Mouse (Mus musculus) layer of hippocampus, adult 6 months (tissue): ENCODE results near the gene Slc22a4. TPM values are rescaled to one million over a fixed set of nuclear protein-coding genes. Genes with fewer than 3 reads are reported as not detected.

ENCODE experiments used
- long read RNA-seq, 2 experiments: library from polyadenylated mRNA; unstranded; transcript quantifications; one replicate each; pipeline ENCODE4 v2.0.0; 2019 to 2020
- polyA plus RNA-seq: library from polyadenylated mRNA; unstranded; fragments of <200 nt; fragmentation: Nextera tagmentation; gene quantifications from 2 replicates; pipeline ENCODE4 v1.2.3, GENCODE M21; 2021

Gene Slc22a4
- 9.8 and 10.2 TPM in 2 replicates for polyA plus RNA-seq
- long read RNA-seq, experiment 1, transcript Slc22a4-201 (10 exons, 2,263 nt), result major isoform, 21 of 34 reads
- long read RNA-seq, experiment 1, partial matches to known transcripts, result 2 of 34 reads
- long read RNA-seq, experiment 1, other reads (novel, unspliced or antisense), result 9 of 34 reads
- long read RNA-seq, experiment 2, transcript Slc22a4-201 (10 exons, 2,263 nt), result major isoform, 69 of 97 reads
- long read RNA-seq, experiment 2, partial matches to known transcripts, result 6 of 97 reads
- long read RNA-seq, experiment 2, other reads (novel, unspliced or antisense), result 21 of 97 reads

DNA sequence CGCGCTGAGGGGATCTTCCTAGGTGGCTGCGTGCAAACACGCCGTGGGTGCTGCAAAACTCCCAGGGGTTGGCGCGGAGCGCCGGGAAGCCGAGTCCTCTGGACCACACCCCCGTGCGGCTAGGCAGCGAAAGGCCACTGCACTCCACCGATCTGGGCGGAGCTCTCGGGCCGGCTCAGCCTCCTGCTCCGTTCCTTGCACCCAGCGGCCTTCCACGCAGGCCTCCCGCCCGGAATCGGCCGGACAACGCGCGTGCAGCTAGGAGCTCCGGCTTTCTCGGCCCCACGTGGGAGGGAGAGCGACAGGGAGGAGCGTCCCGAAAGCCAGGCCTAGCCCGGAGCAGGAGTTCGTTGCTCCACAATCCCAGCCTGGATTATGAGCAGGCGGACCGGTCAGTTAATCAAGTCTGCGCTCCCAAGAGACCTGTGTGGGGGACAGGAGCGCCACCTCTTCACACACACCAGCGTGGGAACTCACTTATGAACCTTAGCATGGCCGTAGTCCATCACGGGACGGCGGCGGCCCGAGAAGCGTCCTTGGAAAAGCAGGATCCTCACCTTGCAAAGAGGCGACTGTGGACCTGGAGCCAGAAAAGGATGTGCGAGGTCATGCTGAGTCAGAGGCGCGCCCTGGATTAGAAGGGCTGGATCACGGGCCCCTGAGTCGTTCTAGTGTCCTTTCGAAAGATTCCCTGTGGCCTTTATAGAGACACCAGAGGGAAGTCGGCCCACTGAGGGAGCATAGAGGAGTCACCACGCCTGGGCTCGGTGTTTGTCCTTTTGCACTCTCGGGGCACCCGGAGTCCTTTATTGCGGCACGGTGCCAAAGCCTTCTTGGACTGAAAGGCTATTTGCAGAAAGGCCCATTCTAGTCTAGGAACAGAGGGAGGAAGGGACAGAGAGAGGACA lies at the start of gene Slc22a4:
Gene Slc22a4, minus strand, starts transcription at position 47 of the 908 bp plus-strand sequence.

DNA sequence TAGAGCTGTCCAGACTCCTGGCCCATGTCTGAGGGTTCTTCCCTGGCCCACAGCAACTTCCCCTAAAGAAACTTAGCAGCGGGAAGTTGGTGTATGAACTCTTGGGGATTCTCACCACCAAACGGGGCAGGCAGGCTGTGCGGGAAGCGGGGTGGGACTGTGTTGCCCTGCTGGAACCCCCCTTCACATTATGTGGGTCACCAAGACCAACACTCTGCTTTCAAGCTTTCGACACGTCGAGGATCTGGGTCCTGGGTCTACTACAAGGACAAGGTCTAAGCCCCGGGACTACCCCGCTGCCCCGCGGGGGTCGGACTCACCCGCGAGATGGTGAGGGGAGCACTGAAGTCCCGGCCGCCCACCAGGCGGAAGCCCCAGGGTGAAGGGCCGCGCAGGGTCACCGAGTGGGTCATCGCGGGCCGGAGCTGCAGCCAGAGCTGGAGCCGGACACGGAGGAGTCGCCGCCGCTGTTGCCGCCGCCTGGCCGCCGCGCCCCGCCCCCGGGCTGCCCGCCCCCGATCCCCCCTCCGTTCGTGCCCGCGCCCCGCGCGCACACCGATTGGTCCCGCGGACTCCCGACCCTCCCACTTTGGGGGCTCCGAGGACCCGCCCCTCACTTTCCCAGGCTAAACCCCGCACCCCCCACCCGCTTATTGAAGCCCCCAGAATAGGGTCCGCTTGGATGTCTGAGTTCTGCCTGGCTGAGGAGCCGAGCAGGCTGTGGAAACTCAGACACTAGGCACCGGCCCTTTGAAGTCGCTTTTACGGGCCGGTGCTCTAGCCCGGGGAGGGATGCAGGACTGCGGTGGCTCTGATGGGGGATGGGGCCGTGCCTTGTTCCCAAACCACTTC lies 40.9 kb upstream of the Slc22a4 start, which contains the start of gene Pdlim4:
Gene Pdlim4, minus strand, starts transcription at position 495 of the 852 bp plus-strand sequence.

DNA sequence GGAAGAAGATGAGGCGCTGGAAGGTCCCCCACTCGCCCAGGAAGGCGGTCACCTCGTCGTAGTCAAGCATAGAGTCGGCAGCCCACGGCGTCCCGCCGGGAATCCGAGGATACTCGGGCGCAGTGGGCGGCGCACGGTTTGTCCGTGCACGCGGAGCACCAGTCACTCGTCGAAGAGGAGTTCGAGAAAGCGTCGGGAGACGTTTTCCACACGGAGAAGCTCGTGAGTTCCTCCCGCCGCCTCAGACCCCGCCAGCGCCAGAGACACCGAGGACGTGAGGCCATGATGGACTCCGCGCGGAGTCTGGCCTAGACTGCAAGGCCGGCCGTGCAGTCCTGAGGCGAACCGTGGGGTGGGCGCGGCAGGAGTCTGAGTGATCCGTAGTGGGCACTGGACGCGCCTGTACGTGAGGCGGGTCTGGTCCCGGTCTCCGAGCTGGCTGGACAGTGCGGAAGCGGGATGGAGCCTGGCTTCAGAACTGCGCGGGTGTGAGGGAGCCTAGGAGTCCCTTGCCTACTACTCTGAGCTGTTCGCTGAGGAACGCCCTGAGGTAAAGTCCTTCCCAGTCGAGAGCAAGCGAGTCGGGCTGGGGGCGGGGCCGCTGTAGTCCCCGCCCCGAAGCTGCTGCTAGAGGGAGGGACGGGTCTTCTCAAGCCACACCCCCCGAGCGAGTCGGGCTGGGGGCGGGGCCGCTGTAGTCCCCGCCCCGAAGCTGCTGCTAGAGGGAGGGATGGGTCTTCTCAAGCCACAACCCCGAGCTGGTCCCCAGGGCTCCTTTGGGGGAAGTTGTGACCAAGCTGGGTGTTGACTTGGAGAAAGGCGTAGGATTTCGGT lies 47.9 kb downstream of the Slc22a4 start, which contains the start of gene Slc22a21:
Gene Slc22a21, minus strand, starts transcription at position 545 of the 834 bp plus-strand sequence.

Other genes starting within 250 kb of the Slc22a4 start
- gene Gm12216, start 168.8 kb downstream of the Slc22a4 start, polyA plus RNA-seq, result 3.6 and 4.5 TPM in 2 replicates
- 2.9 and 5.3 TPM in 2 replicates for gene Slc22a5, start 136.4 kb downstream of the Slc22a4 start, polyA plus RNA-seq
- 0.90 and 1.4 TPM in 2 replicates for gene Slc22a21, start 47.8 kb downstream of the Slc22a4 start, polyA plus RNA-seq
- gene Pdlim4, start 40.9 kb upstream of the Slc22a4 start, polyA plus RNA-seq, result 48.0 and 54.4 TPM in 2 replicates
- 9.9 and 11.2 TPM in 2 replicates for gene P4ha2, start 72.0 kb upstream of the Slc22a4 start, polyA plus RNA-seq
- gene Csf2, start 221.6 kb upstream of the Slc22a4 start, polyA plus RNA-seq, result not detected in 2 replicates
- gene Il3, start 239.2 kb upstream of the Slc22a4 start, polyA plus RNA-seq, result not detected in 2 replicates